Mouse (Mus musculus): Measurements from ENCODE around the gene Tex2. TPM values are rescaled to one million over a fixed set of nuclear protein-coding genes. Genes with fewer than 3 reads are reported as not detected.
"Not testable (repeated sequence)": the region's sequence is repeated elsewhere in the genome, so short reads cannot be mapped to it uniquely, and the experiment has no call there.

Gene Tex2
- polyA plus RNA-seq, 1 experiment from 2014 or later, result 8.3 TPM

DNA sequence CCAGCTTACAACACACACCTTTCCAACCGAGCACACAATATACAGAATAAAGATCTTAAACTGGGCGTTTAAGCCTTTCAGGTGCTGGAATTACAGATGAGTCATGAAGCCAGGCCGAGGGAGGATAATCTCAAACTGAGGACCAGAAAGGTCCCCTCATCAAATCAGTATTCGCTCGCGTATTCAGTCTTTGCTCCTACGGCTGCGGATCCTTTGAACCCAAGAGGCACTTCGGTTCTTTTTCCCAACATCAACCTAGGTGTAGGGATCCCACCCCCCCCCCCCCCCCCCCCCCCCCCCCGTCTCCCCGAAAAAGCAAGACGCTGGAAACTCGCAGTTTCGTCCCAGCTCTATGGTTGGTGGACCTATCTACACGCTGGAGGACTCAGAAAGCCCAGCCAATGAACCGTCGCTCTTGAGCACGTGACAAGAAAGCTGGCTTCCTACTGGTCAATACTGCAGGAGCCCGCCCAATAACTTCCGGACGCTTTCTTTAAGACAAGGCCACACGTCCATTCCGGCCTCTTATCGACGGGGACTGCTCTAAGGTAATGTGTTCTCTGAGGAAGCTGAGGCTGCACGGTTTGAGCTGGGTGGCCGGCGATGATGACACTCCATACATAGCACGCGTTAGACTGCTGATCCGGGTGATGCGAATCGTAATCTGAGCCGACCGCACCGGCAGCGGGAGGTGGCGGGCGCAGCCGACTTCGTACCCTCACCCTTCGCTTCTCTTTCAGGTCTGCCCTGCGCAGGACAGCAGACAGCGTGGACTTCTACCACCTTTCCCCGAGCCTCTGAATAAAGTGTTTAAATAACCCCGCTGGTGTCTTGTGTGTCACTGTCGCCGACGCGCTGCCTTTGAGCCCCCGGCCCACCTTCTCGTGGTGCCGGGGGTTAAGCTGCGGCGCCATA, 112.6 kb downstream of the Tex2 start:
- under 1% methylated on average over 53 of the region's 55 CpGs for WGBS
- ATAC-seq (ENCODE audit: insufficient number of reproducible peaks, insufficient read depth, low FRiP score, low TSS enrichment), result peak; percentile 96
- H3K4me3 ChIP-seq, result peak overlapping the region; percentile 82
- peak overlapping the region; percentile 99 for H3K27ac ChIP-seq
- H3K9me3 ChIP-seq, result no peaks in the 10 kb centered on the region
- H3K9ac ChIP-seq, result peak overlapping the region; percentile 99
- peak overlapping the region; percentile 72 for H3K4me2 ChIP-seq (replicated peaks)
- no peaks in the 10 kb centered on the region for H3K36me3 ChIP-seq
- 0 out of 2 replicates have a peak, but pooled peaks cover 7% of the 10 kb centered on the region for H3K4me1 ChIP-seq
- H3K27me3 ChIP-seq, result no peaks in the 10 kb centered on the region

DNA sequence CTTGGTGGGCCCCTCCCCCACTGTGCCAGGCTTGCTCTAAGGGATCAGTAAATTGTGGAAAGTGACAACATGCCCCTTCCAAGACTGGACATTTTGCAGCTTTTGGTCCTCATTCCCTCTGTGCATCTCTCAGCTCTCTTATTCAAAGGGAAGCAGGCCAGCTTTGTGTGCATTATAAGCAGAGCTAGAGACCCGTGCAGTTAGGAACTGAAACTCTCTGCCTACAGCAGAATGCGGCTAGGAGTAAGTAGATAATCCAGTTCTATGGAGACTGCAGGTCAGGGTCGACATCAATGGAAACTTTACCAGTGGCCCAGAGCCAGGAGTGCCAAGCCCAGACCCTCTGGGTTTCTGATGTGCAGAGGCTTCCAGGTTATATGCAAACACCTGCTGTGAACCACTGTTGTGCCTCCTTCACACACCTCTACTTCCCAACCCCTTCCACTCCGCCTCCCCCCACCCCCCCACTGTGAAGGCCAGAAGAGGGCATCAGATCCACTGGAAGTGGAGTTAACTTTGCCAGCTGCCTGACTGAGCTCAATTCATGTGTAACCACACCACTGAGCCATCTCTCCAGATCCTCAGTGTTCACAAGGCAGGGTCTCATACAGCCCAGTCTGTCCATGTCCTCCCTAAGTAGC, 114.4 kb downstream of the Tex2 start:
- H3K4me2 ChIP-seq (replicated peaks), result no peak overlapping the region
- 0 out of 2 replicates have a peak, but pooled peaks cover 7% of the 10 kb centered on the region for H3K4me1 ChIP-seq
- H3K9me3 ChIP-seq, result no peaks in the 10 kb centered on the region
- no peaks in the 10 kb centered on the region for H3K36me3 ChIP-seq
- no peak overlapping the region for H3K9ac ChIP-seq
- H3K27ac ChIP-seq, result no peak overlapping the region
- 34% methylated on average over 4 of the region's 4 CpGs for WGBS
- no peak overlapping the region for H3K4me3 ChIP-seq
- H3K27me3 ChIP-seq, result no peaks in the 10 kb centered on the region
- ATAC-seq (ENCODE audit: insufficient number of reproducible peaks, insufficient read depth, low FRiP score, low TSS enrichment), result no peak

DNA sequence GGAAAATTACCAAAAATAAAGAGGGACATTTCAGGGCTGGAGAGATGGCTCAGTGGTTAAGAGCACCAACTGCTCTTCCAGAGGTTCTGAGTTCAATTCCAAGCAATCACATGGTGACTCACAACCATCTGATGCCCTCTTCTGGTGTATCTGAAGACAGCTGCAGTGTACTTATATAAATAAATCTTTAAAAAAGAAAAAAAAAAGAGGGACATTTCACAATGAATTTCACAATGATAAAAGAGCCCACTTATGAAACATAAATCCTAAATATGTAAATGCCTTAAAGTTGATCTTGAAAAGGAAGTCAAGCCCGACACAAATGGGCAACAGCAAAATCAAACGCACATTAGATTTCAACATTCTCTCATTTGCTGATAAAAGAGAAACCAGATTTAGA, 115.3 kb downstream of the Tex2 start:
- H3K4me3 ChIP-seq, result no peak overlapping the region
- H3K36me3 ChIP-seq, result no peaks in the 10 kb centered on the region
- H3K9me3 ChIP-seq, result no peaks in the 10 kb centered on the region
- no peak for ATAC-seq (ENCODE audit: insufficient number of reproducible peaks, insufficient read depth, low FRiP score, low TSS enrichment)
- H3K27ac ChIP-seq, result no peak overlapping the region
- 0 out of 2 replicates have a peak, but pooled peaks cover 7% of the 10 kb centered on the region for H3K4me1 ChIP-seq
- no peak overlapping the region for H3K9ac ChIP-seq
- H3K4me2 ChIP-seq (replicated peaks), result no peak overlapping the region
- no peaks in the 10 kb centered on the region for H3K27me3 ChIP-seq
- 88% methylated on average over 2 of the region's 2 CpGs for WGBS

GRCm38 (mm10) chr11:106497009-106497408, 116.2 kb downstream of the Tex2 start:
- not testable (repeated sequence) for H3K27me3 ChIP-seq; H3K4me2 ChIP-seq (replicated peaks); ATAC-seq (ENCODE audit: insufficient number of reproducible peaks, insufficient read depth, low FRiP score, low TSS enrichment); H3K36me3 ChIP-seq; H3K4me3 ChIP-seq; H3K9ac ChIP-seq; H3K4me1 ChIP-seq; H3K9me3 ChIP-seq; H3K27ac ChIP-seq
- 97% methylated on average over 2 of the region's 2 CpGs for WGBS

DNA sequence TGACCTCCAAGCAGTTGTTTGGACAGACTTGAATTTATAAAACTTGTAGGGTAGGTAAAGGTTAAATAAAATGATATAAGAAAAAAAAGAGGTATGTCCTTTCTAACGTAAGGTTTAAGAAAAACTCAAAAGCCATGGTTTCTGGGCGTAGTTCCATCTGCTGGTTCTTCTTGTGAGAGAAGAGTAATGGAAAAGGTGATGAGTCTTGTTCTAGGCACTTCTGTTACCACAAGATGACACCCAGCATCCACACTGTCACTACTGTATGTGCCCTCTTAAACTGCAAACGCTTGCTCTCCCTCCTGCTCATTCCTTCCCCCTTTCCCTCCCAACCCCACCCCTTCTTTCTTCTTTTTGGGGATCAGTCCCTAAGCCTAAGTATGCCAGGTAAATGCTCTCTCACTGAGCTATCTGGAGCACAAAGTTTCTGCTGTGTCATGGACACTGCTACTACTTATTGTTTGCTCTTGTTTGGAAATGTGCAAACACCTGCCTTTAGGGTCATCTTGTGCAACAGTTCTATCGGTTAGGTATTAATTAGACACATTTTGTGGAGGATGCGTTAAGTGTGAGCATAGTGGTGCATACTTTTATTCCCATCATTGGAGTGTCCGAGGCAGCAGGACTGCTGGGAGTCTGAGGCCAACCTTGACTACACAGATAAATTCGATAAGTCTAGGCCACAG, 120.1 kb downstream of the Tex2 start:
- Histone ChIP-seq H3K9ac (no peak overlapping the region), H3K27ac (no peak overlapping the region), H3K4me3 (no peak overlapping the region), H3K27me3 (no peaks in the 10 kb centered on the region), H3K4me2 (replicated peaks) (no peak overlapping the region), H3K36me3 (no peaks in the 10 kb centered on the region), H3K9me3 (no peaks in the 10 kb centered on the region), H3K4me1 (no peaks in the 10 kb centered on the region)
- ATAC-seq (ENCODE audit: insufficient number of reproducible peaks, insufficient read depth, low FRiP score, low TSS enrichment), result no peak
- 83% methylated on average over 7 of the region's 7 CpGs for WGBS

GRCm38 (mm10) chr11:106491393-106491792, 121.8 kb downstream of the Tex2 start:
- no peak overlapping the region for H3K27ac ChIP-seq
- ATAC-seq (ENCODE audit: insufficient number of reproducible peaks, insufficient read depth, low FRiP score, low TSS enrichment), result no peak
- under 1% methylated on average over 3 of the region's 3 CpGs for WGBS

GRCm38 (mm10) chr11:106490600-106490999, 122.6 kb downstream of the Tex2 start:
- H3K4me3 ChIP-seq; ATAC-seq (ENCODE audit: insufficient number of reproducible peaks, insufficient read depth, low FRiP score, low TSS enrichment); H3K27ac ChIP-seq; H3K9me3 ChIP-seq; H3K36me3 ChIP-seq; H3K4me1 ChIP-seq; H3K9ac ChIP-seq; H3K4me2 ChIP-seq (replicated peaks); H3K27me3 ChIP-seq: not testable (repeated sequence)
- 90% methylated on average over 6 of the region's 6 CpGs for WGBS

More at GRCm38 (mm10) chr11:106491393-106491792, 121.8 kb downstream of the Tex2 start:
- Histone ChIP-seq H3K4me2 (replicated peaks) (no peak overlapping the region), H3K4me3 (no peak overlapping the region), H3K9ac (no peak overlapping the region), H3K9me3 (no peaks in the 10 kb centered on the region), H3K27me3 (no peaks in the 10 kb centered on the region), H3K36me3 (no peaks in the 10 kb centered on the region), H3K4me1 (peaks cover 2% of the 10 kb centered on the region)

DNA sequence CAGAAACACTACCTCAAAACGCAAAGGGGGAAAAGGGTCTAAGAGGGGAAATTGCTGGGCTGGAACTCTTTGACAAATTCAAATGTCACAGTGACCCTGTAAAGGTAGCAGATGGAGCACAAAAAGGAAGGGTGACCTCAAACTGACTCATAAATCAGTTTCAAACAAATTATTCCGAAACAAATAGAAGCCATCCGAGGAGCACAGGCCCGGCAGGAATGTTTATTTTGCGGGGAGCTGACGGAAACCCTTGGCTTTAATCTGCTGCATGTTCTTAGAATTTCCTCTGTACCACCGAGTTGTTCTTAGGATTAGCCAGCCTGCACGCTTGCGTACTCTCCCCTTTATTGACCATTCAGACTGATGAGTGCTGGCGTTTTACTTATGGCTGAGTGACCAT, 123.2 kb downstream of the Tex2 start:
- Histone ChIP-seq H3K4me3 (no peak overlapping the region), H3K4me1 (peaks cover 3% of the 10 kb centered on the region), H3K36me3 (no peaks in the 10 kb centered on the region), H3K27ac (no peak overlapping the region), H3K27me3 (no peaks in the 10 kb centered on the region), H3K9ac (no peak overlapping the region), H3K4me2 (replicated peaks) (no peak overlapping the region), H3K9me3 (no peaks in the 10 kb centered on the region)
- WGBS, result 47% methylated on average over 10 of the region's 10 CpGs
- no peak for ATAC-seq (ENCODE audit: insufficient number of reproducible peaks, insufficient read depth, low FRiP score, low TSS enrichment)

GRCm38 (mm10) chr11:106489036-106489693, 124.1 kb downstream of the Tex2 start:
- H3K27ac ChIP-seq, result no peak overlapping the region
- no peaks in the 10 kb centered on the region for H3K9me3 ChIP-seq
- peaks cover 3% of the 10 kb centered on the region for H3K4me1 ChIP-seq
- H3K4me2 ChIP-seq (replicated peaks), result no peak overlapping the region
- H3K27me3 ChIP-seq, result no peaks in the 10 kb centered on the region
- no peak overlapping the region for H3K9ac ChIP-seq
- H3K36me3 ChIP-seq, result no peaks in the 10 kb centered on the region
- ATAC-seq (ENCODE audit: insufficient number of reproducible peaks, insufficient read depth, low FRiP score, low TSS enrichment), result no peak
- no peak overlapping the region for H3K4me3 ChIP-seq
- 61% methylated on average over 7 of the region's 7 CpGs for WGBS

- H3K4me2 ChIP-seq (replicated peaks), result peak overlapping the region; percentile 83
Measured at GRCm38 (mm10) chr11:106488126-106488561, 125.1 kb downstream of the Tex2 start.

DNA sequence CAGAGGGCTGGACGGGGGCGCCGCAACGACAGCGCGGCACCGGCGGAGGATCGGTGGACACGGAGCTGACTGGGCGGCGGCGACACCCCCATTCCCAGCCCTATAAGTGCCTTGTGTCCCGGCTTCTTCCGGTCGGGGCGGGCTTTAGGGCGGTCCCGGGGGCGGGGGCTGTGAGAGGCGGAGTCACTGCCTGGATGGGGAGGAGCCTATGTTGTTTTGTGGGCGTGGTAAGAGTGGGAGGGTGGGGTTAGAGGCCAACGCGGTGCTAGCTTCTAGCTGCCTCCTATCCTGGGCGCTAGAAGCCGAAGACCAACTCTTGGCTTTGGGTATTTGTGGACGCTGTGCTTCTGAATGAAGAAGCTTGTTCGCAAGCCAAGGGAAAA, 125.5 kb downstream of the Tex2 start, which contains the start of gene Ern1:
Gene Ern1, minus strand, starts transcription at position 120 of the 383 bp plus-strand sequence.
- Histone ChIP-seq H3K9ac (peak within 1 kb of the TSS; percentile 85), H3K36me3 (no peaks in the 10 kb centered on the region), H3K4me1 (peaks cover 3% of the 10 kb centered on the region), H3K27ac (peak within 1 kb of the TSS; percentile 83), H3K27me3 (no peaks in the 10 kb centered on the region), H3K9me3 (no peaks in the 10 kb centered on the region), H3K4me3 (peak within 1 kb of the TSS; percentile 94), H3K4me2 (replicated peaks) (peak within 1 kb of the TSS; percentile 83)
- WGBS, result under 1% methylated on average over 28 of the region's 28 CpGs
- ATAC-seq (ENCODE audit: insufficient number of reproducible peaks, insufficient read depth, low FRiP score, low TSS enrichment), result peak; percentile 93

More at GRCm38 (mm10) chr11:106488126-106488561, 125.1 kb downstream of the Tex2 start:
- peak overlapping the region; percentile 85; the same call in 1 of the 2 replicates for H3K9ac ChIP-seq
- no peaks in the 10 kb centered on the region for H3K27me3 ChIP-seq
- ATAC-seq (ENCODE audit: insufficient number of reproducible peaks, insufficient read depth, low FRiP score, low TSS enrichment), result peak; percentile 50; the same call in 1 of the 2 replicates
- no peaks in the 10 kb centered on the region for H3K36me3 ChIP-seq
- H3K4me1 ChIP-seq, result peaks cover 3% of the 10 kb centered on the region
- H3K4me3 ChIP-seq, result peak overlapping the region; percentile 94
- no peaks in the 10 kb centered on the region for H3K9me3 ChIP-seq
- whole genome bisulfite sequencing, result 8% methylated on average over 17 of the region's 17 CpGs
- H3K27ac ChIP-seq, result peak overlapping the region; percentile 63

All from embryonic facial prominence, embryonic 12.5 days (tissue).